Mouse (Mus musculus): ENCODE data around the gene Cfhr2. TPM values are rescaled to one million over a fixed set of nuclear protein-coding genes. Genes with fewer than 3 reads are reported as not detected.
"Not testable (repeated sequence)": the region's sequence is repeated elsewhere in the genome, so short reads cannot be mapped to it uniquely, and the experiment has no call there.

Cfhr2 gene
- polyA plus RNA-seq (2015; fragmentation: Nextera tagmentation; extraction: Ambion mirVana) = 19.4 and 29.9 TPM in 2 replicates

GRCm38 (mm10) chr1:139858548-139858947, at the start of gene Cfhr2:
Cfhr2 (minus strand) TSS chr1:139858702.
- Histone ChIP-seq H3K9ac (no peak within 1 kb of the TSS), H3K27me3 (no peaks in the 10 kb centered on the region), H3K4me1 (replicated peaks) (no peaks in the 10 kb centered on the region), H3K4me2 (no peak within 1 kb of the TSS), H3K36me3 (replicated peaks) (no peaks in the 10 kb centered on the region), H3K27ac (replicated peaks) (no peak within 1 kb of the TSS), H3K9me3 (replicated peaks) (no peaks in the 10 kb centered on the region), H3K4me3 (replicated peaks) (no peak within 1 kb of the TSS)
- 57% methylated on average over 1 of the region's 1 CpGs for WGBS (ENCODE audit: insufficient replicate concordance)
- ATAC-seq (ENCODE audit: insufficient read depth) = no peak

- Histone ChIP-seq H3K27ac (replicated peaks) (no peak overlapping the region), H3K36me3 (replicated peaks) (no peaks in the 10 kb centered on the region), H3K4me1 (replicated peaks) (no peaks in the 10 kb centered on the region), H3K9ac (no peak overlapping the region), H3K4me3 (replicated peaks) (no peak overlapping the region), H3K27me3 (no peaks in the 10 kb centered on the region), H3K4me2 (no peak overlapping the region), H3K9me3 (replicated peaks) (no peaks in the 10 kb centered on the region)
- no peak for ATAC-seq (ENCODE audit: insufficient read depth)
Measured at GRCm38 (mm10) chr1:139863751-139864150, 5.2 kb upstream of the Cfhr2 start.

GRCm38 (mm10) chr1:139860176-139860575, 1.7 kb upstream of the Cfhr2 start:
- no peak overlapping the region for H3K9ac ChIP-seq
- no peak overlapping the region for H3K4me2 ChIP-seq
- no peak for ATAC-seq (ENCODE audit: insufficient read depth)
- no peak overlapping the region for H3K27ac ChIP-seq (replicated peaks)
- H3K36me3 ChIP-seq (replicated peaks) = no peaks in the 10 kb centered on the region
- H3K4me3 ChIP-seq (replicated peaks) = no peak overlapping the region
- no peaks in the 10 kb centered on the region for H3K9me3 ChIP-seq (replicated peaks)
- H3K27me3 ChIP-seq = no peaks in the 10 kb centered on the region
- no peaks in the 10 kb centered on the region for H3K4me1 ChIP-seq (replicated peaks)

- Histone ChIP-seq H3K36me3 (replicated peaks) (no peaks in the 10 kb centered on the region), H3K4me3 (replicated peaks) (no peak overlapping the region), H3K4me2 (no peak overlapping the region), H3K27me3 (no peaks in the 10 kb centered on the region), H3K4me1 (replicated peaks) (no peaks in the 10 kb centered on the region), H3K9ac (no peak overlapping the region), H3K9me3 (replicated peaks) (no peaks in the 10 kb centered on the region), H3K27ac (replicated peaks) (no peak overlapping the region)
- WGBS (ENCODE audit: insufficient replicate concordance) = 44% methylated on average over 7 of the region's 7 CpGs
- no peak for ATAC-seq (ENCODE audit: insufficient read depth)
Measured at GRCm38 (mm10) chr1:139839699-139840098, 18.8 kb downstream of the Cfhr2 start.

- no peak overlapping the region for H3K27ac ChIP-seq (replicated peaks)
- no peak for ATAC-seq (ENCODE audit: insufficient read depth)
- no peak overlapping the region for H3K4me3 ChIP-seq (replicated peaks)
- no peaks in the 10 kb centered on the region for H3K36me3 ChIP-seq (replicated peaks)
- H3K4me2 ChIP-seq = no peak overlapping the region
- H3K27me3 ChIP-seq = no peaks in the 10 kb centered on the region
- WGBS (ENCODE audit: insufficient replicate concordance) = 60% methylated on average over 2 of the region's 2 CpGs
- no peaks in the 10 kb centered on the region for H3K9me3 ChIP-seq (replicated peaks)
- H3K9ac ChIP-seq = no peak overlapping the region
- H3K4me1 ChIP-seq (replicated peaks) = no peaks in the 10 kb centered on the region
Measured at GRCm38 (mm10) chr1:139839290-139839689, 19.2 kb downstream of the Cfhr2 start.

- Histone ChIP-seq H3K27ac (replicated peaks) (no peak overlapping the region), H3K36me3 (replicated peaks) (no peaks in the 10 kb centered on the region), H3K4me3 (replicated peaks) (no peak overlapping the region), H3K27me3 (no peaks in the 10 kb centered on the region), H3K9me3 (replicated peaks) (no peaks in the 10 kb centered on the region), H3K9ac (no peak overlapping the region), H3K4me1 (replicated peaks) (no peaks in the 10 kb centered on the region), H3K4me2 (no peak overlapping the region)
- no peak for ATAC-seq (ENCODE audit: insufficient read depth)
Measured at GRCm38 (mm10) chr1:139808594-139808993, 49.9 kb downstream of the Cfhr2 start.

GRCm38 (mm10) chr1:139781143-139781542, 77.4 kb downstream of the Cfhr2 start, which contains the start of gene Gm4788:
Gm4788 (minus strand) TSS chr1:139781243.
- Histone ChIP-seq H3K9me3 (replicated peaks) (no peaks in the 10 kb centered on the region), H3K4me2 (no peak within 1 kb of the TSS), H3K9ac (no peak within 1 kb of the TSS), H3K4me1 (replicated peaks) (no peaks in the 10 kb centered on the region), H3K36me3 (replicated peaks) (no peaks in the 10 kb centered on the region), H3K4me3 (replicated peaks) (no peak within 1 kb of the TSS), H3K27ac (replicated peaks) (no peak within 1 kb of the TSS), H3K27me3 (no peaks in the 10 kb centered on the region)
- WGBS (ENCODE audit: insufficient replicate concordance) = 67% methylated on average over 1 of the region's 1 CpGs
- no peak for ATAC-seq (ENCODE audit: insufficient read depth)

GRCm38 (mm10) chr1:139769913-139770312, 88.6 kb downstream of the Cfhr2 start:
- not testable (repeated sequence) for H3K4me3 ChIP-seq (replicated peaks); H3K4me2 ChIP-seq; H3K9me3 ChIP-seq (replicated peaks); H3K27ac ChIP-seq (replicated peaks); H3K4me1 ChIP-seq (replicated peaks); H3K27me3 ChIP-seq; H3K9ac ChIP-seq; H3K36me3 ChIP-seq (replicated peaks); ATAC-seq (ENCODE audit: insufficient read depth)
- 57% methylated on average over 3 of the region's 3 CpGs for WGBS (ENCODE audit: insufficient replicate concordance)

Other genes starting within 250 kb of the Cfhr2 start
- gene Gm4788, start 77.5 kb downstream of the Cfhr2 start, polyA plus RNA-seq (2015; fragmentation: Nextera tagmentation; extraction: Ambion mirVana) = 0.53 and 1.0 TPM in 2 replicates